Mouse (Mus musculus): ENCODE measurements around the gene Olfr463.

Gene Olfr463

DNA sequence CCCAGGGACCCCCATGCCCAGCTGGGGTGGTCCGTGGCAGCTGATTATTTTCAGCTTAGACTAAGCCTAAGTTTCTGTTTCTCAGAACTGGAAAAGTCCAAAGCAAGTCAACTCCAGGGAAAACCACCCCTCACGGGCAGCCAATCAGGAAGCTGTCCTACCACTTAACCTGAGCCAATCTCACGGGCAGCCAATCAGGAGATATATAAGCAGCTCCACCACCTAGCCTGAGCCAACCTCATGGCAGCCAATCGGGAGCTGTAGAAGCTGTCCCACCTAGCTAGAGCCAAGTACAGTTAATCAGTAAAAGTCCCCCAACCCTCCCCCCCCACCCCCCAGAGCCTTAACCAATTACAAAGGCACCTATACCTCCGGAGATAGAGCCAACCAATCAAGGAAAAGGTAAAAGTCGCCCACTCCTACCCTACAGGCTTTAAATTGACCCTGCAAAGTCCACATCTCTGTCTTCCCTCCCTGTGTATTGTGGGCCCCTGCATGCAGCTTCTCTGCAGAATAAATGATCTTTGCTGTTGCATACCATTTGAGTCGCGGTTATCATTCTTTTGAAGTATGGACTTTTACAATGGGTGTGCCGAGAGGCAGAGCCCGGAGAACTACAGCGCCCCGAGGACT lies 50.1 kb downstream of the Olfr463 start:
- DNase-seq (ENCODE audit: low spot score) = no peak
